Mouse (Mus musculus) liver, embryonic 13.5 days (tissue): ENCODE data around the gene Dok3. TPM values are rescaled to one million over a fixed set of nuclear protein-coding genes. Genes with fewer than 3 reads are reported as not detected.

Source experiments
- ATAC-seq: fragments of 200-750 bp; cut with Nextera tagmentation; 2 replicates; pipeline ENCODE4 v1.8.0; 2017; ENCODE audit warnings: low read depth, mild to moderate bottlenecking, moderate number of reproducible peaks, moderate library complexity
- DNase-seq: peaks from one replicate; pipeline ENCODE4 v3.0.0; 2022
- H3K27ac ChIP-seq: fragments of 300-500 bp; sonication (generic); 2 replicates; pipeline ENCODE4 v1.5.1; 2015; ENCODE audit warnings: moderate library complexity, mild to moderate bottlenecking, inconsistent platforms
- H3K27me3 ChIP-seq: fragments of 300-500 bp; sonication (generic); 2 replicates; pipeline ENCODE4 v1.6.1; 2015; ENCODE audit warnings: mild to moderate bottlenecking, inconsistent platforms
- H3K36me3 ChIP-seq: fragments of 300-500 bp; sonication (generic); 2 replicates; pipeline ENCODE4 v1.6.1; 2015; ENCODE audit warnings: mild to moderate bottlenecking, inconsistent platforms
- H3K4me1 ChIP-seq: fragments of 300-500 bp; sonication (generic); replicated peaks from 2 replicates; pipeline ENCODE4 v1.6.1; 2015; ENCODE audit warnings: inconsistent platforms
- H3K4me2 ChIP-seq: fragments of 300-500 bp; sonication (generic); 2 replicates; pipeline ENCODE4 v1.6.1; 2015; ENCODE audit warnings: inconsistent platforms, mild to moderate bottlenecking, moderate library complexity
- H3K4me3 ChIP-seq: fragments of 300-500 bp; sonication (generic); replicated peaks from 2 replicates; pipeline ENCODE4 v1.5.1; 2015; ENCODE audit warnings: mild to moderate bottlenecking, inconsistent platforms
- H3K9ac ChIP-seq: fragments of 300-500 bp; sonication (generic); 2 replicates; pipeline ENCODE4 v1.6.1; 2015; ENCODE audit warnings: mild to moderate bottlenecking, inconsistent platforms
- H3K9me3 ChIP-seq: fragments of 300-500 bp; sonication (generic); replicated peaks from 2 replicates; pipeline ENCODE4 v1.6.1; 2016; ENCODE audit warnings: inconsistent platforms
- WGBS: fragments of 180-500 bp; shearing (Covaris S2); methylation state at CpG from one replicate; pipeline ENCODE4 v1.1.7; 2015; ENCODE audit not compliant: insufficient replicate concordance; 5-methylcytosine and 5-hydroxymethylcytosine counted together
- polyA plus RNA-seq: library from polyadenylated mRNA; unstranded; fragments of >200 nt; fragmentation: Nextera tagmentation; extraction: Ambion mirVana; gene quantifications from 2 replicates; pipeline ENCODE4 v1.2.1, GENCODE M21; 2015

The Dok3 gene
- polyA plus RNA-seq, 1 experiment from 2014 or later = 3.8 TPM

GRCm38 (mm10) chr13:55486029-55486794 lies 42.9 kb downstream of the Dok3 start:
- no peaks in the 10 kb centered on the region for H3K9me3 ChIP-seq
- DNase-seq (no peak), ATAC-seq (no peak)
- peaks cover 5% of the 10 kb centered on the region for H3K36me3 ChIP-seq
- peaks cover 14% of the 10 kb centered on the region for H3K4me1 ChIP-seq
- no peak overlapping the region for H3K9ac ChIP-seq
- H3K4me2 ChIP-seq = peak overlapping the region; percentile 65
- no peak overlapping the region for H3K27ac ChIP-seq
- peaks cover 82% of the 10 kb centered on the region for H3K27me3 ChIP-seq
- H3K4me3 ChIP-seq = peak overlapping the region; percentile 59
- WGBS = 51% methylated on average over 14 of the region's 14 CpGs

- H3K9me3 ChIP-seq = no peaks in the 10 kb centered on the region
- WGBS = 43% methylated on average over 7 of the region's 7 CpGs
- ATAC-seq (no peak), DNase-seq (no peak)
- no peak overlapping the region for H3K4me2 ChIP-seq
- no peak overlapping the region for H3K9ac ChIP-seq
- no peak overlapping the region for H3K4me3 ChIP-seq
- H3K27ac ChIP-seq = no peak overlapping the region
- peaks cover 8% of the 10 kb centered on the region for H3K36me3 ChIP-seq
- peaks cover 14% of the 10 kb centered on the region for H3K4me1 ChIP-seq
- H3K27me3 ChIP-seq = peaks cover 83% of the 10 kb centered on the region
Measured at GRCm38 (mm10) chr13:55484520-55485088, 44.5 kb downstream of the Dok3 start.

- Histone ChIP-seq H3K4me2 (no peak overlapping the region), H3K36me3 (peaks cover 8% of the 10 kb centered on the region), H3K4me3 (no peak overlapping the region), H3K9me3 (no peaks in the 10 kb centered on the region), H3K27ac (no peak overlapping the region), H3K9ac (no peak overlapping the region), H3K27me3 (peaks cover 73% of the 10 kb centered on the region), H3K4me1 (peaks cover 17% of the 10 kb centered on the region)
- ATAC-seq (no peak), DNase-seq (no peak)
- WGBS = 44% methylated on average over 15 of the region's 15 CpGs
Measured at GRCm38 (mm10) chr13:55483593-55483992, 45.5 kb downstream of the Dok3 start.

- Histone ChIP-seq H3K9ac (no peak overlapping the region), H3K4me1 (peaks cover 18% of the 10 kb centered on the region), H3K36me3 (peaks cover 8% of the 10 kb centered on the region), H3K9me3 (no peaks in the 10 kb centered on the region), H3K27ac (no peak overlapping the region), H3K4me2 (no peak overlapping the region), H3K27me3 (peaks cover 68% of the 10 kb centered on the region), H3K4me3 (no peak overlapping the region)
- DNase-seq (no peak), ATAC-seq (no peak)
- 40% methylated on average over 9 of the region's 9 CpGs for WGBS
Measured at GRCm38 (mm10) chr13:55483071-55483470, 46.0 kb downstream of the Dok3 start.

- H3K27me3 ChIP-seq = peaks cover 62% of the 10 kb centered on the region
- H3K36me3 ChIP-seq = peaks cover 8% of the 10 kb centered on the region
- no peak overlapping the region for H3K4me2 ChIP-seq
- ATAC-seq (no peak), DNase-seq (no peak)
- WGBS = 66% methylated on average over 7 of the region's 7 CpGs
- no peak overlapping the region for H3K27ac ChIP-seq
- no peaks in the 10 kb centered on the region for H3K9me3 ChIP-seq
- H3K4me1 ChIP-seq = peaks cover 16% of the 10 kb centered on the region
- no peak overlapping the region for H3K4me3 ChIP-seq
- H3K9ac ChIP-seq = no peak overlapping the region
Measured at GRCm38 (mm10) chr13:55482542-55482941, 46.6 kb downstream of the Dok3 start.

- peaks cover 8% of the 10 kb centered on the region; the same call in 1 of the 2 replicates for H3K4me1 ChIP-seq
- H3K4me3 ChIP-seq = no peak overlapping the region
- no peak overlapping the region for H3K9ac ChIP-seq
- H3K27ac ChIP-seq = no peak overlapping the region
- H3K9me3 ChIP-seq = no peaks in the 10 kb centered on the region
- ATAC-seq (no peak), DNase-seq (no peak)
- H3K27me3 ChIP-seq = peaks cover 54% of the 10 kb centered on the region
- H3K36me3 ChIP-seq = peaks cover 8% of the 10 kb centered on the region
- no peak overlapping the region for H3K4me2 ChIP-seq
Measured at GRCm38 (mm10) chr13:55479929-55480328, 49.2 kb downstream of the Dok3 start.

GRCm38 (mm10) chr13:55479008-55479407 lies 50.1 kb downstream of the Dok3 start:
- 36% methylated on average over 7 of the region's 7 CpGs for WGBS
- 0 out of 2 replicates have a peak, but pooled peaks have one; percentile 39 for ATAC-seq
- Histone ChIP-seq H3K9me3 (no peaks in the 10 kb centered on the region), H3K27me3 (peaks cover 54% of the 10 kb centered on the region), H3K4me2 (no peak overlapping the region), H3K9ac (no peak overlapping the region), H3K4me1 (peaks cover 8% of the 10 kb centered on the region; the same call in 1 of the 2 replicates), H3K36me3 (peaks cover 8% of the 10 kb centered on the region), H3K27ac (no peak overlapping the region), H3K4me3 (no peak overlapping the region)
- no peak for DNase-seq

GRCm38 (mm10) chr13:55478036-55478435 lies 51.1 kb downstream of the Dok3 start:
- H3K9ac ChIP-seq = no peak overlapping the region
- H3K9me3 ChIP-seq = no peaks in the 10 kb centered on the region
- H3K4me2 ChIP-seq = no peak overlapping the region
- no peak overlapping the region for H3K27ac ChIP-seq
- 43% methylated on average over 5 of the region's 5 CpGs for WGBS
- no peak overlapping the region for H3K4me3 ChIP-seq
- DNase-seq (no peak), ATAC-seq (no peak)
- peaks cover 9% of the 10 kb centered on the region for H3K4me1 ChIP-seq
- peaks cover 54% of the 10 kb centered on the region for H3K27me3 ChIP-seq
- H3K36me3 ChIP-seq = peaks cover 8% of the 10 kb centered on the region

- H3K27me3 ChIP-seq = peaks cover 54% of the 10 kb centered on the region
- H3K4me3 ChIP-seq = no peak overlapping the region
- no peak for ATAC-seq
- no peaks in the 10 kb centered on the region for H3K9me3 ChIP-seq
- H3K27ac ChIP-seq = no peak overlapping the region
- no peak for DNase-seq
- no peak overlapping the region for H3K4me2 ChIP-seq
- H3K4me1 ChIP-seq = peaks cover 15% of the 10 kb centered on the region
- no peak overlapping the region for H3K9ac ChIP-seq
- peaks cover 8% of the 10 kb centered on the region for H3K36me3 ChIP-seq
- 54% methylated on average over 16 of the region's 16 CpGs for WGBS
Measured at GRCm38 (mm10) chr13:55477492-55477891, 51.6 kb downstream of the Dok3 start.

- ATAC-seq (no peak), DNase-seq (no peak)
- Histone ChIP-seq H3K4me1 (peaks cover 27% of the 10 kb centered on the region), H3K9me3 (no peaks in the 10 kb centered on the region), H3K9ac (no peak overlapping the region), H3K4me2 (no peak overlapping the region), H3K36me3 (peaks cover 3% of the 10 kb centered on the region; the same call in 1 of the 2 replicates), H3K27me3 (peaks cover 61% of the 10 kb centered on the region), H3K27ac (no peak overlapping the region), H3K4me3 (no peak overlapping the region)
- WGBS = 68% methylated on average over 8 of the region's 8 CpGs
Measured at GRCm38 (mm10) chr13:55476256-55476655, 52.8 kb downstream of the Dok3 start.

GRCm38 (mm10) chr13:55475750-55476149 lies 53.3 kb downstream of the Dok3 start:
- Histone ChIP-seq H3K27me3 (peaks cover 64% of the 10 kb centered on the region), H3K9me3 (no peaks in the 10 kb centered on the region), H3K4me2 (no peak overlapping the region), H3K4me1 (peaks cover 32% of the 10 kb centered on the region), H3K4me3 (no peak overlapping the region), H3K36me3 (peaks cover 2% of the 10 kb centered on the region; the same call in 1 of the 2 replicates), H3K27ac (no peak overlapping the region), H3K9ac (no peak overlapping the region)
- no peak for ATAC-seq
- 67% methylated on average over 5 of the region's 5 CpGs for WGBS
- no peak for DNase-seq

- peaks cover 71% of the 10 kb centered on the region for H3K27me3 ChIP-seq
- no peak for DNase-seq
- no peak for ATAC-seq
- H3K9me3 ChIP-seq = no peaks in the 10 kb centered on the region
- WGBS = 57% methylated on average over 5 of the region's 5 CpGs
- no peak overlapping the region for H3K4me3 ChIP-seq
- no peak overlapping the region for H3K27ac ChIP-seq
- H3K36me3 ChIP-seq = no peaks in the 10 kb centered on the region
- H3K9ac ChIP-seq = no peak overlapping the region
- H3K4me2 ChIP-seq = no peak overlapping the region
- H3K4me1 ChIP-seq = peaks cover 34% of the 10 kb centered on the region
Measured at GRCm38 (mm10) chr13:55474621-55475069, 54.5 kb downstream of the Dok3 start.
